Mouse (Mus musculus): ENCODE measurements around the gene Adora1. TPM values are rescaled to one million over a fixed set of nuclear protein-coding genes. Genes with fewer than 3 reads are reported as not detected.

Adora1 gene
- total and polyA plus RNA-seq, 2 experiments from 2014 or later, result 33.4 to 51.1 TPM

- Histone ChIP-seq H3K36me3 (ENCODE audit: insufficient read depth, low read length) (no peaks in the 10 kb centered on the region), H3K4me1 (ENCODE audit: insufficient read depth, low read length) (peaks cover 8% of the 10 kb centered on the region; the same call in 1 of the 2 replicates), H3K4me2 (ENCODE audit: low read depth, low read length) (no peak overlapping the region), H3K27me3 (ENCODE audit: insufficient read depth, low read length) (no peaks in the 10 kb centered on the region), H3K4me3 (ENCODE audit: low read length) (no peak overlapping the region), H3K27ac (no peak overlapping the region), H3K9me3 (ENCODE audit: low read length) (no peaks in the 10 kb centered on the region), H3K9ac (replicated peaks; ENCODE audit: low read length) (no peak overlapping the region)
- no peak for TF ChIP-seq CTCF (IDR thresholded peaks at IDR 0.05; ENCODE audit: low read depth)
- DNase-seq (ENCODE audit: low spot score) (no peak), ATAC-seq (no peak)
- WGBS, result 75% methylated on average over 2 of the region's 2 CpGs
Measured at GRCm38 (mm10) chr1:134242286-134242685, 7.1 kb upstream of the Adora1 start.

- Histone ChIP-seq H3K4me2 (ENCODE audit: low read depth, low read length) (no peak overlapping the region), H3K27me3 (ENCODE audit: insufficient read depth, low read length) (no peaks in the 10 kb centered on the region; the same call in 1 of the 2 replicates), H3K9ac (replicated peaks; ENCODE audit: low read length) (no peak overlapping the region), H3K27ac (no peak overlapping the region), H3K36me3 (ENCODE audit: insufficient read depth, low read length) (no peaks in the 10 kb centered on the region), H3K4me1 (ENCODE audit: insufficient read depth, low read length) (peaks cover 8% of the 10 kb centered on the region; the same call in 1 of the 2 replicates), H3K9me3 (ENCODE audit: low read length) (no peaks in the 10 kb centered on the region), H3K4me3 (ENCODE audit: low read length) (no peak overlapping the region)
- no peak for ATAC-seq
- DNase-seq (ENCODE audit: low spot score), result peak; percentile 12
- WGBS, result 67% methylated on average over 8 of the region's 8 CpGs
- TF ChIP-seq CTCF (IDR thresholded peaks at IDR 0.05; ENCODE audit: low read depth), result no peak
Measured at GRCm38 (mm10) chr1:134241298-134241697, 6.1 kb upstream of the Adora1 start.

DNA sequence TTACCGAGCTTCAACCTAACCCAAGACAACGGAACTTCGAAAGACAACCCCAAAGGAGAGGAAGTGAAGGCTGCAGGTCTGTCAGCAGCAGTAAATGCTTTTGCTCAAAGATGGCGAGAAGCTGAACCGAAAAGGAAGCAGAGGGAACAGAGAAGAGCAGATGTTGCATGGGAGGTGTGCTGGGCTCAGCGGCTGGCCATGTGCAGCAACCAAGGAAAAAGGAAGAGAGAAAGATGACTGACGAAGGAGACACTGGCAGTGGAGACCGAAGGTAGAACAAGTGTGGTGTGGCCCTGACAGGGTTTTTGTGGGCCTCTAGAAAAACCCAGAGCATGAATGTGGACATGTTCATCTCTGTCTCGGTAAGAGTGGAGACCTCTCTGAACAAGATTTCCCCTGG, 5.5 kb upstream of the Adora1 start:
- ATAC-seq (no peak), DNase-seq (ENCODE audit: low spot score) (no peak)
- Histone ChIP-seq H3K4me1 (ENCODE audit: insufficient read depth, low read length) (peaks cover 10% of the 10 kb centered on the region; the same call in 1 of the 2 replicates), H3K4me3 (ENCODE audit: low read length) (no peak overlapping the region), H3K9ac (replicated peaks; ENCODE audit: low read length) (no peak overlapping the region), H3K9me3 (ENCODE audit: low read length) (no peaks in the 10 kb centered on the region), H3K4me2 (ENCODE audit: low read depth, low read length) (no peak overlapping the region), H3K27me3 (ENCODE audit: insufficient read depth, low read length) (no peaks in the 10 kb centered on the region; the same call in 1 of the 2 replicates), H3K36me3 (ENCODE audit: insufficient read depth, low read length) (no peaks in the 10 kb centered on the region), H3K27ac (no peak overlapping the region)
- 84% methylated on average over 9 of the region's 9 CpGs for WGBS
- TF ChIP-seq CTCF (IDR thresholded peaks at IDR 0.05; ENCODE audit: low read depth), result no peak

DNA sequence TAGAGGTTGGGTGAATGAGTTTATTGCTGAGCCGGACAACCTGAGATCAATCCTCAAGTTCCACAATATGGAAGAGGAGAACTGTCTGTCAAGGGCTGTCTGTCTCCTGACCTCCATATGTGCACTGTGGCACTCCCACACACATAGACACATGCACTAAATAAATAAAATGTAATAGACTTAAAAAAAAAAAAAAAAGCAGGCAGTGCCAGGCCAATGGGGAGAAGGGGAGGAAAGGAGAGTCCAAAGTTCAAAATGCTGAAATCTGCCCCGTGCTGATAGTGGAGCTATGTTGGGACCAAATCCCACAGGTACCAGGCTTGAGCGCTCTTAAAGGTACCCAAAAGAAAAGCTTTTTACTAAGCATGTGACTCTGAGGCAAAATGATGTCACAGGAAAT, 2.2 kb upstream of the Adora1 start:
- ATAC-seq (no peak), DNase-seq (ENCODE audit: low spot score) (no peak)
- H3K9ac ChIP-seq (replicated peaks; ENCODE audit: low read length), result no peak overlapping the region
- H3K9me3 ChIP-seq (ENCODE audit: low read length), result no peaks in the 10 kb centered on the region
- TF ChIP-seq CTCF (IDR thresholded peaks at IDR 0.05; ENCODE audit: low read depth), result no peak
- H3K4me3 ChIP-seq (ENCODE audit: low read length), result no peak overlapping the region
- no peak overlapping the region for H3K27ac ChIP-seq
- peaks cover 18% of the 10 kb centered on the region for H3K4me1 ChIP-seq (ENCODE audit: insufficient read depth, low read length)
- H3K27me3 ChIP-seq (ENCODE audit: insufficient read depth, low read length), result no peaks in the 10 kb centered on the region; the same call in 1 of the 2 replicates
- no peaks in the 10 kb centered on the region for H3K36me3 ChIP-seq (ENCODE audit: insufficient read depth, low read length)
- H3K4me2 ChIP-seq (ENCODE audit: low read depth, low read length), result no peak overlapping the region
- 89% methylated on average over 3 of the region's 3 CpGs for WGBS

- DNase-seq (ENCODE audit: low spot score) (no peak), ATAC-seq (no peak)
- whole genome bisulfite sequencing, result 35% methylated on average over 3 of the region's 3 CpGs
- no peak overlapping the region for H3K4me3 ChIP-seq (ENCODE audit: low read length)
- H3K9me3 ChIP-seq (ENCODE audit: low read length), result no peaks in the 10 kb centered on the region
- H3K4me1 ChIP-seq (ENCODE audit: insufficient read depth, low read length), result peaks cover 27% of the 10 kb centered on the region
- peak overlapping the region; percentile 77; the same call in 1 of the 2 replicates for H3K4me2 ChIP-seq (ENCODE audit: low read depth, low read length)
- H3K36me3 ChIP-seq (ENCODE audit: insufficient read depth, low read length), result no peaks in the 10 kb centered on the region
- H3K27me3 ChIP-seq (ENCODE audit: insufficient read depth, low read length), result no peaks in the 10 kb centered on the region; the same call in 1 of the 2 replicates
- no peak overlapping the region; the same call in 1 of the 2 replicates for H3K27ac ChIP-seq
- TF ChIP-seq CTCF (IDR thresholded peaks at IDR 0.05; ENCODE audit: low read depth), result no peak
- no peak overlapping the region for H3K9ac ChIP-seq (replicated peaks; ENCODE audit: low read length)
Measured at GRCm38 (mm10) chr1:134236142-134236541, 911 bp upstream of the Adora1 start.

DNA sequence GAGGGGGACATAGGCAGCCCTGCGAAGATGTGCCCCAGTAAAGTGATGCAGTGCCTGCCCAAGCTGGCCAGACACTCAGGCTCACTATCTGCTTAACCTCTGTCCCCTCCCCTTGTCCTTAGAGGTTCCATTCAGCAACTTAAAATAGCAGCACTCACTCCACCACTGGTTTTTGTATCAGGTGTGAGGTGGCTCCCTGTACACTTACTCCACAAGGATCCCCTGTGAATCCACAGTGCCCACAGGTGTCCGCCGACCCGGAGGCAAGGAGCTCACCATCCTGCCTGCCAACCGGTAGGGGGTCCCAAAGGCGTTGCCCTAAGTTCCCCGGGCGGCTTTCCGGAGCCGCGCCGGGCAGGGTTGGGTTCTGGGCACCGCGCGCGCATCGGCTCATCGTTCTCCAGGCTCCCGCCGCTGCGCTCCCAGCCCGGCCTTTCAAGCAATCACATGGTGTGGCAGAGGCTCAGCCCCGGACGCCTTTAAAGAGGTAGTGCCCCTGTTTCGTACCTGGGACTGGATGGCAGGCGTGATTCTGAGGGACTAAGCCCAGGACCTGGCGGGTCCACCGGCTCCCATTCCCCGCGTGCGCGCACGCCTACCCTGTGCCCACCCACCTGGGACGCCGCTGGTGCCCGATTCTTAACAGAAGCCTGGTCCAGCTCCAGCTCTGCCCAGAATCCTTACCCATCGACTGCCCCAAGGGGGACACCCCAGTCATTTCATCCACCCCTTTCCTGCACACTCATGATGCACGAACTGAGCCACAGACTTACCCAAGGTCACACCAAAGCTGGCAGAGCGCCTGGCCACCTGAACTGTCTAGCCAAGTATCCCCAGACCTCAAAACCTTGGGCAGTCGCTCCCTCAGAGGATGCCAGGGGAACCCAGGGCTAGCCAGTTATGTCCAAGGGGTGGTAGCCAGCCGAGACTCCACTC, 508 bp downstream of the Adora1 start:
- Histone ChIP-seq H3K27me3 (ENCODE audit: insufficient read depth, low read length) (no peaks in the 10 kb centered on the region; the same call in 1 of the 2 replicates), H3K27ac (peak overlapping the region; percentile 61), H3K36me3 (ENCODE audit: insufficient read depth, low read length) (no peaks in the 10 kb centered on the region), H3K4me2 (ENCODE audit: low read depth, low read length) (peak overlapping the region; percentile 77), H3K9ac (replicated peaks; ENCODE audit: low read length) (peak overlapping the region; percentile 46), H3K4me3 (ENCODE audit: low read length) (peak overlapping the region; percentile 47), H3K4me1 (ENCODE audit: insufficient read depth, low read length) (peaks cover 38% of the 10 kb centered on the region), H3K9me3 (ENCODE audit: low read length) (no peaks in the 10 kb centered on the region)
- WGBS, result 1% methylated on average over 41 of the region's 41 CpGs
- DNase-seq (ENCODE audit: low spot score), result peak; percentile 71
- no peak for TF ChIP-seq CTCF (IDR thresholded peaks at IDR 0.05; ENCODE audit: low read depth)
- peak; percentile 71 for ATAC-seq

All from hindbrain, postnatal 0 days (tissue).